Mouse (Mus musculus) left cerebral cortex, postnatal 4 days (tissue): ENCODE measurements around the gene Ing2. TPM values are rescaled to one million over a fixed set of nuclear protein-coding genes. Genes with fewer than 3 reads are reported as not detected.

Experiments
- DNase-seq: peaks from one replicate; pipeline ENCODE4 v3.0.0-alpha.2; 2022
- intact Hi-C: fragments of 180-260 bp; cut with DNase I; formaldehyde crosslinking; loops from one replicate; pipeline ENCODE4 v1.15.1; 2025
- total RNA-seq, 2 experiments: library from RNA; stranded (reverse); gene quantifications; 2 replicates each; pipeline ENCODE4 v1.2.3; 2021

The Ing2 gene
- total RNA-seq = 10 to 100 TPM; 25.3 to 26.1 TPM

- intact Hi-C loops = loop anchor here (5.0 kb wide), 1 partner anchor 143 kb away; the partner anchor contains the start of genes Rwdd4a and Trappc11
Measured at GRCm38 (mm10) chr8:47674777-47675710, at the start of gene Ing2. Ing2 (minus strand) TSS chr8:47675556.

GRCm38 (mm10) chr8:47721609-47722008 is 46.3 kb upstream of the Ing2 start:
- no peak for DNase-seq
- intact Hi-C loops = no loop called here

More at GRCm38 (mm10) chr8:47674777-47675710, at the start of gene Ing2:
- peak; percentile 100 for DNase-seq

GRCm38 (mm10) chr8:47718641-47719040 is 43.3 kb upstream of the Ing2 start:
- intact Hi-C loops = no loop called here
- DNase-seq = no peak

- intact Hi-C loops = no loop called here
- peak; percentile 95 for DNase-seq
Measured at GRCm38 (mm10) chr8:47713761-47714745, 38.7 kb upstream of the Ing2 start, which contains the start of gene Cdkn2aip. Cdkn2aip (minus strand) TSS chr8:47713932.

GRCm38 (mm10) chr8:47713171-47713663 is 37.9 kb upstream of the Ing2 start:
- intact Hi-C loops = no loop called here
- peak; percentile 39 for DNase-seq

- intact Hi-C loops = no loop called here
- DNase-seq = no peak
Measured at GRCm38 (mm10) chr8:47708106-47708505, 32.8 kb upstream of the Ing2 start.

GRCm38 (mm10) chr8:47706746-47707145 is 31.4 kb upstream of the Ing2 start:
- DNase-seq = no peak
- intact Hi-C loops = no loop called here

- DNase-seq = no peak
- intact Hi-C loops = no loop called here
Measured at GRCm38 (mm10) chr8:47702333-47702732, 27.0 kb upstream of the Ing2 start.

GRCm38 (mm10) chr8:47697696-47698095 is 22.3 kb upstream of the Ing2 start:
- DNase-seq = no peak
- intact Hi-C loops = no loop called here

- intact Hi-C loops = no loop called here
- no peak for DNase-seq
Measured at GRCm38 (mm10) chr8:47695431-47696105, 20.2 kb upstream of the Ing2 start.

- DNase-seq = peak; percentile 88
- intact Hi-C loops = no loop called here
Measured at GRCm38 (mm10) chr8:47693119-47693518, 17.8 kb upstream of the Ing2 start.

GRCm38 (mm10) chr8:47691831-47692230 is 16.5 kb upstream of the Ing2 start:
- no peak for DNase-seq
- intact Hi-C loops = no loop called here

- intact Hi-C loops = no loop called here
- DNase-seq = no peak
Measured at GRCm38 (mm10) chr8:47691303-47691702, 15.9 kb upstream of the Ing2 start.

- intact Hi-C loops = no loop called here
- DNase-seq = no peak
Measured at GRCm38 (mm10) chr8:47690674-47691078, 15.3 kb upstream of the Ing2 start.

- peak; percentile 16 for DNase-seq
- intact Hi-C loops = no loop called here
Measured at GRCm38 (mm10) chr8:47689704-47690326, 14.5 kb upstream of the Ing2 start.

- no peak for DNase-seq
- intact Hi-C loops = no loop called here
Measured at GRCm38 (mm10) chr8:47684441-47684840, 9.1 kb upstream of the Ing2 start.

- intact Hi-C loops = no loop called here
Measured at GRCm38 (mm10) chr8:47683994-47684393, 8.6 kb upstream of the Ing2 start.

GRCm38 (mm10) chr8:47680306-47680705 is 5.0 kb upstream of the Ing2 start:
- intact Hi-C loops = no loop called here
- DNase-seq = no peak

More at GRCm38 (mm10) chr8:47683994-47684393, 8.6 kb upstream of the Ing2 start:
- DNase-seq = no peak

- DNase-seq = no peak
- intact Hi-C loops = loop anchor here (5.0 kb wide), 1 partner anchor 147 kb away; the partner anchor contains the start of genes Rwdd4a and Trappc11
Measured at GRCm38 (mm10) chr8:47679603-47680002, 4.2 kb upstream of the Ing2 start.
